Mouse (Mus musculus): ENCODE results near the gene Sgcg. TPM values are rescaled to one million over a fixed set of nuclear protein-coding genes. Genes with fewer than 3 reads are reported as not detected.

The Sgcg gene
- polyA plus RNA-seq, 1 experiment from 2014 or later, result 0.45 TPM

DNA sequence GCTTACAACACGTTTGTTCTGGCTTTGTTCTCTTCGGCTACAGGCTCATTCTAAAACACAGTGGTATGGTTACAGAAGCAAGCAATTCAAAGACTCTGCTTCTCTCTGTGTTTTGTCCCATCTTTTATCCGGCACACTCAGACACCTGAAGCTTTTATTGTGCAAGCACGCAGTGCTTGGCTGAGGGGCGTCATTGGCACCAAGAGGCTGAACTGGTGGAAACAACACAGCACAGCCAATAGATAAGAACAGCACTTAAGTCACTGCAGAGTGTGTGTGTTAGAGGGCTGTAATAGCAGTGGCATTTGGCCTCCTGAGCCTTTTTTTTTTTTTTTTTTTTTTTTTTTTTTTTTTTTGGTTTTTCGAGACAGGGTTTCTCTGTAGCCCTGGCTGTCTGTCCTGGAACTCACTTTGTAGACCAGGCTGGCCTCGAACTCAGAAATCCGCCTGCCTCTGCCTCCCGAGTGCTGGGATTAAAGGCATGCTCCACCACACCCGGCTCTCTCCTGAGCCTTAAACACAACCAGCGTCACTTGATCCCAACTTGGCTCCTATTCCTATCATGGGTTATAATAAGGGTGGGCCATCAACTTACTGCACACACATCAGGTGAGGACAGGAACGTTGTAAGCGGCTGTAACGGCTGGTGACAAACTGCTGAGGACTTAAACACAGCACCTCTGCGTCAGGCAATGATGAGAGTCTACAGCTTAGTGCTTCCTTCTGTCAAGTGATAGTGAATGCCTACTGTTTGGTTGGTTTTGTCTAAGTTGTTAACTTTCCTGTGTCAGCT lies 5.5 kb downstream of the Sgcg start:
- H3K4me2 ChIP-seq, result no peak overlapping the region
- no peak overlapping the region for H3K27ac ChIP-seq (ENCODE audit: low read depth)
- ATAC-seq (ENCODE audit: insufficient read depth) (no peak), DNase-seq (no peak)
- no peak for TF ChIP-seq CTCF (IDR thresholded peaks at IDR 0.05; ENCODE audit: low read depth)
- H3K36me3 ChIP-seq (ENCODE audit: insufficient read depth), result no peaks in the 10 kb centered on the region
- H3K27me3 ChIP-seq (ENCODE audit: insufficient read depth, low read length), result no peaks in the 10 kb centered on the region
- WGBS, result 77% methylated on average over 15 of the region's 15 CpGs
- H3K9me3 ChIP-seq (ENCODE audit: low read depth, low read length), result peaks cover 4% of the 10 kb centered on the region; the same call in 1 of the 2 replicates
- no peak overlapping the region for H3K9ac ChIP-seq
- no peaks in the 10 kb centered on the region for H3K4me1 ChIP-seq (ENCODE audit: insufficient read depth)
- H3K4me3 ChIP-seq (ENCODE audit: low read depth, low read length), result no peak overlapping the region

DNA sequence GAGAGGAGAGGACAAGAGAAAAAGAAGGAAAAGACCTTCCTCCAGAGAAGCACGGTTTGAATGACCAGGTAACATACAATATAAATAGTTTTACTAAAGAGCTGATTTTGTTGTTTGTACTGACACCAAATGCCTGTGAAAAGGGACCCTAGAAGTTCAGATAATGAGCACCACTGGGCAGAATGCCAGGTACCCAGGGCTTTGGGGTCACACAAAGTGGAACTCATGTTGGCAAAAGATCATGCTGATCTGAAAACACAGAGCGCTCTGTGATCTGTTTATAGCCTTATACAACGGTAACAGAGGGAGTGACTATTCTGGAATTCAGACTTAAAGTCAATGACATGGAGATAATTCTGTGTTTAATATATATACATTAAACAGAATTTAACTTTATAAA lies 11.8 kb downstream of the Sgcg start:
- Histone ChIP-seq H3K27me3 (ENCODE audit: insufficient read depth, low read length) (no peaks in the 10 kb centered on the region), H3K4me2 (no peak overlapping the region), H3K4me3 (ENCODE audit: low read depth, low read length) (no peak overlapping the region), H3K4me1 (ENCODE audit: insufficient read depth) (no peaks in the 10 kb centered on the region), H3K36me3 (ENCODE audit: insufficient read depth) (no peaks in the 10 kb centered on the region), H3K9ac (no peak overlapping the region), H3K27ac (ENCODE audit: low read depth) (no peak overlapping the region), H3K9me3 (ENCODE audit: low read depth, low read length) (peaks cover 4% of the 10 kb centered on the region; the same call in 1 of the 2 replicates)
- DNase-seq (no peak), ATAC-seq (ENCODE audit: insufficient read depth) (no peak)
- WGBS, result 79% methylated on average over 3 of the region's 3 CpGs
- no peak for TF ChIP-seq CTCF (IDR thresholded peaks at IDR 0.05; ENCODE audit: low read depth)

DNA sequence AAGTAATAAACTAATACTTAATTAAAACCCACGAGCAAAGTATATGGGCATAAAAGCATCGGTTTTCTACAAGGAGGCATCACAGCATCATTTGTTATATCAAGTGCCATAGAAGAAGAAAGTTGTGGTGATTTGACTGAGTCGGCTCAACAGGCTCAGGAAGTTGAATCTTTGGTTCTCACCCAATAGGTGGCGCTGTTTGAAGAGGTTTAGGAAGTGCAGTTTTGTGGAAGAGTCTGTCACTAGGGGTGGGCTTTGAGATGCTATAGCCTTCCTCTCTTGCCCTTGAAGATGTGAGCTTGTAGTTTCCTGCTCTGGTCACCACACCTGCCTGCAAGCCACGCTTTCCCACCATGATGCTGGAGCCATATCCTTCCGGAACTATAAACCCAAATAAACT lies 15.7 kb downstream of the Sgcg start:
- H3K27me3 ChIP-seq (ENCODE audit: insufficient read depth, low read length), result no peaks in the 10 kb centered on the region
- no peak overlapping the region for H3K4me2 ChIP-seq
- no peaks in the 10 kb centered on the region for H3K36me3 ChIP-seq (ENCODE audit: insufficient read depth)
- no peak overlapping the region for H3K4me3 ChIP-seq (ENCODE audit: low read depth, low read length)
- DNase-seq, result peak; percentile 58
- no peak for ATAC-seq (ENCODE audit: insufficient read depth)
- 35% methylated on average over 6 of the region's 6 CpGs for WGBS
- H3K9me3 ChIP-seq (ENCODE audit: low read depth, low read length), result no peaks in the 10 kb centered on the region
- no peak overlapping the region for H3K9ac ChIP-seq
- TF ChIP-seq CTCF (IDR thresholded peaks at IDR 0.05; ENCODE audit: low read depth), result peak; percentile 50
- H3K27ac ChIP-seq (ENCODE audit: low read depth), result no peak overlapping the region
- H3K4me1 ChIP-seq (ENCODE audit: insufficient read depth), result no peaks in the 10 kb centered on the region

DNA sequence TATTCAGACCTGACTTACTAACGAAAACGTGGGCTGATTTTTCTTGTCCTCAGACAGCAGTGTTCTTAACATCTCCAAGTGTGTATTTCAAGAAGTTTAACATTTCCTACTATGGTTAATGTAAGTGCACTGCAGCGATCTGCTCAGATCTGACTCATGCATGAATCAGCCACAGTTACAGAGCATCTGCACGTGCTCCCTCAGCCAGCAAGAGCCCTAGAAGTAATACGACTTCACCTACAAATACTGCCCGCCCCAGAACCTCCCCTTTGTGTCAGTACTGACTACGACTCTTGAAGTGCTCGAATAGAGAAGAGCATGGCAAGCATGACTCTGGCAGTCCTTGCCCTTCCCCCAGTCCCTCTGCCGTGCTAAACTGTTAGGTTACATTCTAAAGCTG lies 19.5 kb downstream of the Sgcg start:
- 40% methylated on average over 9 of the region's 9 CpGs for WGBS
- Histone ChIP-seq H3K4me1 (ENCODE audit: insufficient read depth) (no peaks in the 10 kb centered on the region), H3K36me3 (ENCODE audit: insufficient read depth) (no peaks in the 10 kb centered on the region), H3K9me3 (ENCODE audit: low read depth, low read length) (no peaks in the 10 kb centered on the region), H3K27ac (ENCODE audit: low read depth) (no peak overlapping the region), H3K9ac (no peak overlapping the region), H3K27me3 (ENCODE audit: insufficient read depth, low read length) (no peaks in the 10 kb centered on the region), H3K4me2 (no peak overlapping the region), H3K4me3 (ENCODE audit: low read depth, low read length) (no peak overlapping the region)
- peak; percentile 9 for DNase-seq
- ATAC-seq (ENCODE audit: insufficient read depth), result no peak
- TF ChIP-seq CTCF (IDR thresholded peaks at IDR 0.05; ENCODE audit: low read depth), result no peak

DNA sequence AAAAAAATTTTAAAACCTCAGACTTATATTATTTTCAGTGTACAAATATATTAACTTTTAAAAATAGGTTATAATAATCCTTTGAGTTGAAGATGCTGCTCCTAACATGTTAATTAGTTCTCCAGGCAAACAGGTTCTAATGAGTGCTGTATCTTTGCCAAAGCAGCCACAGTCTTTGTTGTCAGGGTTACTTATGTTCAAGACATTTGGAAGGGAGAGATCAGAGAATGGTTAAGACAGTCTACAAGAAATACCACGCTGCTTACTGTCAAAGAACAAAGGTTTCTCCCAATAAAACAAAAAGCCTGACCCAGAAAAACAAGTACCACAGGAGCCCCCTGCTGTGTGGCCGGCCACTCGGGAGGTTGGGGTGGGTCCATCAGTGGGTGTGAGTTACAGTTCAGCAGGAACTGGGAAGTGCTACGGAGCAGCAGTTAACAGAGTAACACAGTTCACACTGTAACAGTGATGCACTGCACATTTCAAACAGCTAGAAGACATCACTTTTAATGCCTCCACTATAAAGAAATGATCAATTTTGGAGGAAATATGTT lies 21.1 kb downstream of the Sgcg start:
- Histone ChIP-seq H3K27me3 (ENCODE audit: insufficient read depth, low read length) (no peaks in the 10 kb centered on the region), H3K4me1 (ENCODE audit: insufficient read depth) (no peaks in the 10 kb centered on the region), H3K36me3 (ENCODE audit: insufficient read depth) (no peaks in the 10 kb centered on the region), H3K27ac (ENCODE audit: low read depth) (no peak overlapping the region), H3K4me2 (no peak overlapping the region), H3K9me3 (ENCODE audit: low read depth, low read length) (no peaks in the 10 kb centered on the region), H3K4me3 (ENCODE audit: low read depth, low read length) (no peak overlapping the region), H3K9ac (no peak overlapping the region)
- WGBS, result 37% methylated on average over 4 of the region's 4 CpGs
- no peak for DNase-seq
- no peak for ATAC-seq (ENCODE audit: insufficient read depth)
- TF ChIP-seq CTCF (IDR thresholded peaks at IDR 0.05; ENCODE audit: low read depth), result no peak

DNA sequence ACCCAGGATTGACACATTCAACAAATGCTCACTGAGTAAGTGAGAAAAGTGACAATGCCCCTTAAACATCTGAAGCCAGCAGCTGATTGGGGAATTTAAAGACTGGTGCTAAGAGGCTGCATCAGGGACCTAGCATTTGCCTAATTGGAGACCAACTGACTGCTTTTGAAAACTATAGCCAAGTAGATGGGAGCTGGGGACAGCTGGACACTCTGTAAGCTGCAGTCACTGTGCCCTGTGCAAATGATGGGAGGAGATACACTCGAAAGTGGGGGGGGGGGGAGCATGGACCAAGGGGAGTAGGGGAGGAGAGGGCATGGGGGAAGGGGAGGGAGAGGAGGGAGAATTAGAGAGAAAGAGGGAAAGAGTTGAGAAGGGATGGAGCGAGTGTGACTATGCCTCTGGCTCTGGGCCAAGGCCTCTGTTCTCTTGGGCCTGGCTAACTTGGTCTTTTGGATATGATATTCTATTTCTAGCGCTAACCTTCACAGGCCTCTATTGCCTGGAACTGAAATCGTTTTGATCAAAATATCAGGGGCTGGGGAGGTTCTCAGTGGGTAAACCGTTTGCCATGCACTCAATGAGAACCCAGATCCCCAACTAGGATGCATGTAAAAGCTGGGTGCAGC lies 22.3 kb downstream of the Sgcg start:
- TF ChIP-seq CTCF (IDR thresholded peaks at IDR 0.05; ENCODE audit: low read depth), result no peak
- ATAC-seq (ENCODE audit: insufficient read depth), result no peak
- no peak overlapping the region for H3K9ac ChIP-seq
- H3K4me2 ChIP-seq, result no peak overlapping the region
- H3K36me3 ChIP-seq (ENCODE audit: insufficient read depth), result no peaks in the 10 kb centered on the region
- peak; percentile 49 for DNase-seq
- no peaks in the 10 kb centered on the region for H3K27me3 ChIP-seq (ENCODE audit: insufficient read depth, low read length)
- 37% methylated on average over 5 of the region's 5 CpGs for WGBS
- no peak overlapping the region for H3K4me3 ChIP-seq (ENCODE audit: low read depth, low read length)
- H3K9me3 ChIP-seq (ENCODE audit: low read depth, low read length), result no peaks in the 10 kb centered on the region
- no peaks in the 10 kb centered on the region for H3K4me1 ChIP-seq (ENCODE audit: insufficient read depth)
- no peak overlapping the region for H3K27ac ChIP-seq (ENCODE audit: low read depth)

DNA sequence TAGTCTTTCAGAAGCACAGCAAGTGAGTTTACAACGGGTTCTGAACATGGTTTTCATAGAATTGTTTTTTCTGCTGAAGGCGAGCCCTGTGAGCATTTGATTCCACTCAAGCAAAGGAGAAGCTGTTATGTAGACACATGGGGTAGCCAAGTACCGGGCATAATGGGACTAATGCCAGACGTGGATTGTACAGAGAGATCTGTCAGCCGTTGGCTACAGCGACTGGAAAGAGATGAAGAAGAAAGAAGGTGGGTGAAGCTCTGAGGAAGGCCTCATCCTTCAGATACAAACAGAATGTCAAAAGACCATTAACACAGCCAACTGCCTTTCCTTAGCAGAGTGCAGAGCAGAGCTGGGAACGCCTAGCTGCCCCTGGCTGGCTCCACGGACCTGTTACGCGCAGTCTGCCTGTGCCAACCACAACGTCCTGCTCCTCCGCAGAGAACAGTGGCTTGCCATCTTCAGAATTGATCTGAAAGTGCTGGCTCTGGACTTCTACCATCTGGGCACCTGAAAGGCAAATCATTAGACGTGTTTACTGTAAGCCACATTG lies 26.2 kb downstream of the Sgcg start:
- WGBS, result 78% methylated on average over 13 of the region's 13 CpGs
- Histone ChIP-seq H3K4me2 (no peak overlapping the region), H3K4me1 (ENCODE audit: insufficient read depth) (no peaks in the 10 kb centered on the region), H3K27me3 (ENCODE audit: insufficient read depth, low read length) (no peaks in the 10 kb centered on the region), H3K9ac (no peak overlapping the region), H3K36me3 (ENCODE audit: insufficient read depth) (no peaks in the 10 kb centered on the region), H3K9me3 (ENCODE audit: low read depth, low read length) (no peaks in the 10 kb centered on the region), H3K4me3 (ENCODE audit: low read depth, low read length) (no peak overlapping the region), H3K27ac (ENCODE audit: low read depth) (no peak overlapping the region)
- DNase-seq (no peak), ATAC-seq (ENCODE audit: insufficient read depth) (no peak)
- no peak for TF ChIP-seq CTCF (IDR thresholded peaks at IDR 0.05; ENCODE audit: low read depth)
